Mouse (Mus musculus) midbrain, embryonic 14.5 days (tissue): ENCODE data around the gene Zfp771. TPM values are rescaled to one million over a fixed set of nuclear protein-coding genes. Genes with fewer than 3 reads are reported as not detected.

Source experiments
- ATAC-seq: fragments of 200-750 bp; cut with Nextera tagmentation; 2 replicates; pipeline ENCODE4 v1.8.0; 2017; ENCODE audit warnings: moderate number of reproducible peaks, moderate library complexity; ENCODE audit not compliant: low FRiP score, low TSS enrichment
- DNase-seq: peaks from one replicate; pipeline ENCODE4 v3.0.0-alpha.2; 2015
- H3K27ac ChIP-seq: fragments of 300-500 bp; sonication (generic); replicated peaks from 2 replicates; pipeline ENCODE4 v1.5.1; 2014; ENCODE audit warnings: mild to moderate bottlenecking, low read depth, low read length, moderate library complexity
- H3K27me3 ChIP-seq: fragments of 300-500 bp; sonication (generic); 2 replicates; pipeline ENCODE4 v1.6.1; 2014; ENCODE audit warnings: low read length, control low read depth, mixed read lengths; ENCODE audit not compliant: control insufficient read depth, insufficient read depth
- H3K36me3 ChIP-seq: fragments of 300-500 bp; sonication (generic); 2 replicates; pipeline ENCODE4 v1.6.1; 2014; ENCODE audit warnings: low read length, control low read depth; ENCODE audit not compliant: control insufficient read depth, insufficient read depth
- H3K4me1 ChIP-seq: fragments of 300-500 bp; sonication (generic); 2 replicates; pipeline ENCODE4 v1.6.1; 2014; ENCODE audit warnings: mild to moderate bottlenecking, antibody characterized with exemption, low read length, control low read depth; ENCODE audit not compliant: control insufficient read depth, insufficient read depth
- H3K4me2 ChIP-seq: fragments of 300-500 bp; sonication (generic); 2 replicates; pipeline ENCODE4 v1.6.1; 2014; ENCODE audit warnings: mild to moderate bottlenecking, low read length, moderate library complexity
- H3K4me3 ChIP-seq: fragments of 300-500 bp; sonication (generic); replicated peaks from 2 replicates; pipeline ENCODE4 v1.5.1; 2014; ENCODE audit warnings: low read depth, low read length
- H3K9ac ChIP-seq: fragments of 300-500 bp; sonication (generic); replicated peaks from 2 replicates; pipeline ENCODE4 v1.6.1; 2014; ENCODE audit warnings: mild to moderate bottlenecking, low read length, moderate library complexity
- H3K9me3 ChIP-seq: fragments of 300-500 bp; sonication (generic); 2 replicates; pipeline ENCODE4 v1.6.1; 2016; ENCODE audit warnings: low read length, control low read depth, mixed read lengths; ENCODE audit not compliant: control insufficient read depth
- WGBS: fragments of 180-500 bp; shearing (Covaris S2); extraction: QIAGEN DNeasy Blood & Tissue Kit; methylation state at CpG from one replicate; pipeline ENCODE4 v1.1.7; 2014; 5-methylcytosine and 5-hydroxymethylcytosine counted together
- polyA plus RNA-seq: library from polyadenylated mRNA; unstranded; fragments of >200 nt; fragmentation: Nextera tagmentation; extraction: Ambion mirVana; gene quantifications from 2 replicates; pipeline ENCODE4 v1.2.1, GENCODE M21; 2014

Gene Zfp771
- 55.2 and 71.2 TPM in 2 replicates for polyA plus RNA-seq

- peak within 1 kb of the TSS; percentile 82 for H3K27ac ChIP-seq
- peaks cover 21% of the 10 kb centered on the region for H3K4me1 ChIP-seq
- H3K4me3 ChIP-seq: peak within 1 kb of the TSS; percentile 84
- peak within 1 kb of the TSS; percentile 96 for H3K9ac ChIP-seq
- WGBS: under 1% methylated on average over 54 of the region's 56 CpGs
- ATAC-seq: peak; percentile 94
- H3K9me3 ChIP-seq: no peaks in the 10 kb centered on the region
- H3K36me3 ChIP-seq: peaks cover 16% of the 10 kb centered on the region
- peak; percentile 96 for DNase-seq
- no peaks in the 10 kb centered on the region for H3K27me3 ChIP-seq
- H3K4me2 ChIP-seq: peak within 1 kb of the TSS; percentile 86
Measured at GRCm38 (mm10) chr7:127243870-127244657, at the start of gene Zfp771. Zfp771 (plus strand) TSS chr7:127244274.

- Histone ChIP-seq H3K9ac (peak overlapping the region; percentile 68; the same call in 1 of the 2 replicates), H3K4me1 (peaks cover 15% of the 10 kb centered on the region), H3K4me2 (peak overlapping the region; percentile 65), H3K9me3 (no peaks in the 10 kb centered on the region), H3K4me3 (peak overlapping the region; percentile 75), H3K27me3 (no peaks in the 10 kb centered on the region), H3K27ac (no peak overlapping the region), H3K36me3 (peaks cover 71% of the 10 kb centered on the region)
- no peak for ATAC-seq
- 85% methylated on average over 7 of the region's 7 CpGs for WGBS
- no peak for DNase-seq
Measured at GRCm38 (mm10) chr7:127194633-127195029, 49.4 kb upstream of the Zfp771 start.

- H3K4me1 ChIP-seq: peaks cover 15% of the 10 kb centered on the region
- under 1% methylated on average over 51 of the region's 51 CpGs for WGBS
- ATAC-seq (peak; percentile 97), DNase-seq (peak; percentile 99)
- peak within 1 kb of the TSS; percentile 75 for H3K4me3 ChIP-seq
- H3K36me3 ChIP-seq: peaks cover 78% of the 10 kb centered on the region
- H3K27ac ChIP-seq: peak within 1 kb of the TSS; percentile 87
- peak within 1 kb of the TSS; percentile 68 for H3K9ac ChIP-seq
- no peaks in the 10 kb centered on the region for H3K27me3 ChIP-seq
- H3K9me3 ChIP-seq: no peaks in the 10 kb centered on the region
- H3K4me2 ChIP-seq: peak within 1 kb of the TSS; percentile 82
Measured at GRCm38 (mm10) chr7:127195544-127196295, 48.4 kb upstream of the Zfp771 start, which contains the start of gene Cd2bp2. Cd2bp2 (minus strand) TSS chr7:127196050.

GRCm38 (mm10) chr7:127196484-127196883 is 47.6 kb upstream of the Zfp771 start:
- WGBS: 57% methylated on average over 11 of the region's 11 CpGs
- H3K27me3 ChIP-seq: no peaks in the 10 kb centered on the region
- DNase-seq: no peak
- H3K9ac ChIP-seq: peak overlapping the region; percentile 65
- peak overlapping the region; percentile 82 for H3K4me2 ChIP-seq
- peak overlapping the region; percentile 75 for H3K4me3 ChIP-seq
- peaks cover 79% of the 10 kb centered on the region for H3K36me3 ChIP-seq
- no peaks in the 10 kb centered on the region for H3K9me3 ChIP-seq
- H3K27ac ChIP-seq: peak overlapping the region; percentile 82
- peaks cover 15% of the 10 kb centered on the region for H3K4me1 ChIP-seq
- no peak for ATAC-seq

- peak overlapping the region; percentile 99 for H3K4me2 ChIP-seq
- ATAC-seq (no peak), DNase-seq (no peak)
- no peaks in the 10 kb centered on the region for H3K9me3 ChIP-seq
- H3K4me3 ChIP-seq: peak overlapping the region; percentile 94
- H3K27me3 ChIP-seq: no peaks in the 10 kb centered on the region
- H3K4me1 ChIP-seq: peaks cover 30% of the 10 kb centered on the region
- H3K27ac ChIP-seq: no peak overlapping the region
- 58% methylated on average over 2 of the region's 2 CpGs for WGBS
- peak overlapping the region; percentile 89 for H3K9ac ChIP-seq
- peaks cover 28% of the 10 kb centered on the region for H3K36me3 ChIP-seq
Measured at GRCm38 (mm10) chr7:127206606-127207005, 37.5 kb upstream of the Zfp771 start.

GRCm38 (mm10) chr7:127207374-127208294 is 36.4 kb upstream of the Zfp771 start:
- DNase-seq: peak; percentile 27
- H3K4me1 ChIP-seq: peaks cover 30% of the 10 kb centered on the region
- peak; percentile 9; the same call in 1 of the 2 replicates for ATAC-seq
- peak overlapping the region; percentile 94 for H3K4me3 ChIP-seq
- no peaks in the 10 kb centered on the region for H3K9me3 ChIP-seq
- peak overlapping the region; percentile 89 for H3K9ac ChIP-seq
- H3K27me3 ChIP-seq: no peaks in the 10 kb centered on the region
- peaks cover 21% of the 10 kb centered on the region for H3K36me3 ChIP-seq
- peak overlapping the region; percentile 99 for H3K4me2 ChIP-seq
- H3K27ac ChIP-seq: peak overlapping the region; percentile 86
- WGBS: under 1% methylated on average over 52 of the region's 53 CpGs

- under 1% methylated on average over 39 of the region's 44 CpGs for WGBS
- H3K36me3 ChIP-seq: peaks cover 15% of the 10 kb centered on the region
- H3K9me3 ChIP-seq: no peaks in the 10 kb centered on the region
- peak within 1 kb of the TSS; percentile 89 for H3K9ac ChIP-seq
- ATAC-seq (peak; percentile 40), DNase-seq (no peak)
- H3K4me2 ChIP-seq: peak within 1 kb of the TSS; percentile 99
- peaks cover 30% of the 10 kb centered on the region for H3K4me1 ChIP-seq
- peak within 1 kb of the TSS; percentile 94 for H3K4me3 ChIP-seq
- H3K27me3 ChIP-seq: no peaks in the 10 kb centered on the region
- H3K27ac ChIP-seq: peak within 1 kb of the TSS; percentile 86
Measured at GRCm38 (mm10) chr7:127208295-127208552, 35.9 kb upstream of the Zfp771 start, which contains the start of gene Tbc1d10b. Tbc1d10b (minus strand) TSS chr7:127208468.
